Mouse (Mus musculus): Measurements from ENCODE around the gene Pafah1b2. TPM values are rescaled to one million over a fixed set of nuclear protein-coding genes. Genes with fewer than 3 reads are reported as not detected.

The Pafah1b2 gene
- total RNA-seq (2021) (100 to 1,000 TPM; 154 to 167 TPM), polyA plus RNA-seq (2012; rRNA removed) (57.5 and 96.7 TPM in 2 replicates)
- long read RNA-seq, full-length matches to known transcripts, result 108 of 122 reads
- long read RNA-seq, partial matches to known transcripts, result 1 of 122 reads
- long read RNA-seq, other reads (novel, unspliced or antisense), result 13 of 122 reads

DNA sequence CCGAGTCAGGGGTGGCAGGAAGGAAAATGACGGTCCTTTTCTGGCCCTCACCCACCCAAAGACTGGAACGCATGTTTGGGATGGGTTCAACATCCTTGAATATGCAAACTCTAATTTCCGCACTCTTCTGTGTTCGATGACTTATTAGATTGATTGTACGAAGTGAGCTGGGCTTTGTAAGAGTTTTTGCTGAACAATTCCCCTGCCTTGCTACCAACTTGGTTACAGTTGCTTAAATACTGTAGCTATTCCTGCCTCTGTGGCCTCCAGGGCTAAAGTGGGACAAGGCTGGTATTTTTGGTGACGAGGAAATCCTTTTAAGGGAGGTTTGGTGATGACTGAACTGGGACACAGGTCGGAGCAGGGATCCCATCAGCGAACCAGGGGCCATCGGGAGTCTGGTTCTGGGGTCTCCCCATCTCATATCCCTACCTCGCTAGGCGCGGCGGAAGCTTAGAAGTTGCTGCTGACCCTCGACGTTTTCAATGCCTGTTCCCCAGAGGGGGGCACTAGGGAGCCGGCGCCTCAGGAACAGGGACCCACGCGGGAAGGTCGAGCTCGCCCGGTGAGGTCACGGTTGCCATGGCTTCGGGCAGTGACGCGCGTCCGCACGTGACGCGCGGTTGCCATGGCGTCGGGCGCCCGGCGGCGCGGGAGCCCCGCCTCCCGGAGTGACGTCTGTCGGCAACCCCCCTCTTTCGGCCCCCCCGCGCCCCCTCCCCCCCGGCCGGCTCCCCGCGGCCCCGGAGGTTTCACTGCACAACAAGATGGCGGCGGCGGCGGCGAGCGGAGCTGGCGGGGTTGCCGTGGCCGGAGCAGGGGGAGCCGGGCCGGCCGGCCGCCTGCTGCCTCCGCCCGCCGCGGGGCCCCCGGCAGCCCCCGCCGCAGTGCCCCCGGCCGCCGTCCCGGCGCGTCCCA is at the start of gene Pafah1b2, which contains the start of gene Sik3:
Gene Pafah1b2, minus strand, starts transcription at position 600 of the 918 bp plus-strand sequence.
Gene Sik3, plus strand, starts transcription at position 730 of the 918 bp plus-strand sequence.
- peak; percentile 98 for DNase-seq

DNA sequence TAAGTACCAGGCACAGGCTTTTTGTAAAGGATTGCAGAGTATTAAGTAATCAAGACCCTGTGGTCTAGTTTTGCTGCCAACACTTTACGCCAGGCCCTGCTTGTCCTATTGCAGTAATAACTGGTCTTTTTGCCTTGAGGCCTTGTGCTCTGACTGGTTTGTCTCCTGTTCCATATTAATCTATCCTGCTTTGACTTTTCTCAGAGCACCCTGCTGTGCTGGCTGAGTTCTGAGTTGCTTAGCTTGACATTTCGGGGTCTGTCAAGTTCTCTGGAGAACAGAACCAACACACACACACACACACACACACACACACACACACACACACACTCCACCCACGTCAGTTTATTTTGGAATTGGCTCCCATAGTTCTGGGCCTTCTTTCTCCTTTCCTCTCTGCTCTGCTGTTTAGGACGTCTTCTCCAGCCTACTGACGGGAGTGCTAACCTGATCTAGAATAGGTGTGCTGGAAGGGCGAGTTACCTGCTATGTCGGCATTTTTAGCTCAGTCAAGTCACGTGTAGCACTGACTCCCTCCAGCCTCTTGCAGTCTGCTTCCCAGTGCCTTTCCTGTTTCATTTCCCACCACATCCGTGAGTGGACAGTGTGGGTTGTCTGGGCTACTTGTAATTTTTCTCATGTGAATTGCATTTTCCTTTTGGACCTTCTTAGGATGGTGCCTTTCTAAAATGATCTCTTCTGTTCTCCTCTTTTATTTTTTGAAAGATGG is 49.4 kb upstream of the Pafah1b2 start:
- DNase-seq, result peak; percentile 67

DNA sequence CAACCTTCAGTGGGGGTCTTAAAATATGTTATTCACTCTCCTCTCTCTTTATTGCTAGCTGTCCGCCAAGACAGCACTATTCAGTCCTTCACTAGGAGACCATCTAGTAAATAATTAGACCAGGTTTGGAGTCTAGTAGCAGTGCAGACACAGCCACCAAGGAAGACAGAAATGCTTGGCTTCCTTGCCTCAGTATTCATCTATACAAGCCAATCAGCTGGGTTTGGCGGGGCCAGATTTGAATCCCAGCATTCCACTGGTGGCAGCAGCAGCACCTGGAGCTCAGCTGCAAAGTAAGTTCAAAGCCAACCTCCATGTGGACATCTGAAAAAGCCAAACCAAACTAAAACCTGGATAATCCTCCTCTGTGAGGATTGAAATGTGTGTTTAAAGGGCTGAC is 47.8 kb upstream of the Pafah1b2 start:
- DNase-seq, result no peak

DNA sequence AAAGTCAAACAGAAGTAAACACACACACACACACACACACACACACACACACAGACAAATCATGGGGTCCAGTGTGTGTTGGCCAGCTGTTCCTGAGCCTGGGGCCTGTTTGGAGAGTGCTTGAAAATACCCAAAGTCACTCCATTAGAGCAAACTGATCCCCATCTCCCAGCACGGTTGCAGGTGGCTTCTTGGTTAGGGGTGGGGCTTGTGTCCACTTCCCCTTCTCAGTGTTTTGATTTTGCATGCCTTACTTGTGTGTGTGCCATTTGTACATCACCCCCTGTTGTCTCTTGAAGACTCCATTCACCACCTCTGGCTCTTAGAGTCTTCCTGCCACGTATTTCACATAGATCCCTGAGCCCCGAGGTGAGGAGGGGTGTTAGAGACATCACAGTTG is 45.6 kb upstream of the Pafah1b2 start:
- DNase-seq, result no peak

DNA sequence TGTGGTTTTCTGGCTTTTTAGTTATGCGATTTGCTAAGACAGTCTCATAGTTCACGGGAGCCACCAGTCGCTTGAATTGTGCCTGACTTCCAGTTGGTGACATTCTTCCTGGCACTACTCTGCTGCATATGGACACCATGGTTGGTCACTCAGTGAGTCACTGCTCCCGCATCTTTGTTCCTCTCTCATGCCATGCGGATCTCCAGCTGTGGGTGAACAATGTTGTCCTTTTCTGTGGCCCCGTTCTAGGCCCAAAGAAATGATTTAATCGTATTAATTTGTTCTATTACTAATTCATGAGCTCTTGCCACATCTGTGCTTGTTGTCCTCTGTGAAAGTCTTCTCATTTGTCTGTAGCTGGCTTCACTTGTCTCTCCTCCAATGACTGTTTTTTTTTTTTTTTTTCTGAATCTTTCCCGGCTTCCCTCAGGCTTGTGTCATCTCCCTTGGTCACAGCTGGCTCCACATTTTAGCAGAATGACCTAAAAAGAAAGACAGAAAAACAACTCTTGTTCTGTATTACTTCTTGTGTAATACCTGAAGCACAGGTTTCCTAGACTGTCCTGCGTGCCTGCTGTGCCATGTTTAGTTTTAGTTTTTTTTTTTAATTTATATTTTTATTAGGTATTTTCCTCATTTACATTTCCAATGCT is 40.6 kb upstream of the Pafah1b2 start:
- DNase-seq, result peak; percentile 41

DNA sequence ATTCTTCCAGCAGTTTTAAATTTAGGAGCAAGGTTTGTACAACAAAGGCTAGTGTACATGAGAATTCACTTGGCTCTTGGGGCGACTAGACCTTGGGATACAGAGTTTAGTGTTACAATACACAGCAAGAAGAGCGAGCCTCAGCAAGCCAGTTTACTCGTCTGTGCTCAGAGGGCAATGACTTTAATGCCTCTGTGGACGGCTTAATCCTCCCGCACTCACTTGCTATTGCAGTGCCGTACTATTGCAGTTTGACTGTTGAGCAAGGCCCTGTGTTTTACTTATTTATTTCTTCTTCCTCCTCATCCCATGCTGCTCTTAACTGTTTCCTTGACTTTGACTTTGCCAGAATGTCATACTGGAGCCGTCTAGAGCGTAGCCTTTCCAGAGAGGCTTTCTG is 37.7 kb upstream of the Pafah1b2 start:
- no peak for DNase-seq

DNA sequence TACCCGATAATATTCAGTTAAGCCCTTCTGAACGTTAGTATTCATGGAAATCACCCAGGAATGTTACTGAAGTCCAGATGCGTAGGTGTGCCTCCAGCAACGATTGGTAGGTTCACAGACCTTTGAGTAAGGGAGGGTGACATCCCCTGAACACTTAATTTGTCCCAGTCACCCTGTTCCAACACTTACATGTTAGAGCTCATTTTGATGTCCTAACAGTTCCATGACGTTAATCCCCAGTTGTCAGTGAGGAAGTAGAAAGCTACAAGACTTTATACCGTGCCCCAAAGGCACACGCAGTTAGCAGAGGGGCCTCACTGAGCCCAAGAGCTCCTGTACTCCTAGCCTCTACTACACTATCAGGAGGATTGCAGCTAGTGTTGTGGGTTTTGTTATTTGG is 37.0 kb upstream of the Pafah1b2 start:
- no peak for DNase-seq

DNA sequence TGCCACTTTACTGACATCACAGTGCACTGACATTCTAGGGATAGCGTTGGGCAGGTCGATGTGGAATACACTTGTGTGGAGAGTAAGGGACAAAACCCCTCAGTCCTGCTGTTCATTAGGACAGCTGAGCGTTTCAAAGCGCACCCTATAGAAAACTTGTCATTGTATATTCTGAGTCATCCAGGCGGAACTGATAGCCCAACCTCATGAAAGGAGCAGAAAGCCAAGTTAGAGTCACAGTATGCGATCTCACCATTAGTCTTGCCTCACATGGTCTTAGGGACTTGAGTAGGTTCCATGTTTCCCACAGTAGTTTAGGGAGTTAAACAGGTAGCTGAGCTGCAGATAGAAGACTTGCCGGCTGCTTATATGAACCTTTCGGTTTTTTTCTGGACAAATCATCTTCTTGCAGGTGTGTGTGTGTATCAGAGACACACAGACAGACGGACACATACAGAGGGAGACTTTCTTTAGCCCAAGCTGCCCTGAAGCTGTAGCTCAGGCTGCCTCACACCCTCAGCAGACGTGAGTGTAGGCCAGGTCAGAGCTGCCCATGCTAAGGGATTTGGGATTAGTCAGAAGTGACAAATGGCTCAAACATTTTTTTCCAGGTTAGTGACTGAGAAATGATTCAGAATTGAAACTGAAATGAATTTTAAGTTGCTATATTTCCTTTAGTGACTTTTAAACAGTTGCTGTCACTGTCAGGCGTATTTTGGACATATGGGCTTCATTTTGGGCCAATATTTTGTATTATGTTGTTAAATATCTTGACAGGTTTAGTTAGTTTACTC is 34.4 kb upstream of the Pafah1b2 start:
- no peak for DNase-seq

DNA sequence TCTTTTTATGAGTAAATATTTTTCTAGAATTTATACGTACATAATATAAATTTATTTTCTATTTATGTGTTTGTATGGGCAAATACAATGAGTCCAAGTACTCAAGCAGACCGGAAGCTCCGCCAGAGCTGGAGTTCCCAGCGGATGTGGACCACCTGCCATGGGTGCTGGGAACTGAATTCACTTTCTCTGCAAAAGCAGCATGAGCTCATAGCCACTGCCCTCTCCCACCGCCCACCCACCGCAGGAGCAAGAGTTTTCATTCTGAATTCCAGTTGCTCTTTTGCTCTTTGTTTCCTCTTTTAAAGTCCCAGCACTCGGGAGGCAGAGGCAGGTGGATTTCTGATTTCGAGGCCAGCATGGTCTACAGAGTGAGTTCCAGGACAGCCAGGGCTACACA is 31.1 kb upstream of the Pafah1b2 start:
- no peak for DNase-seq

DNA sequence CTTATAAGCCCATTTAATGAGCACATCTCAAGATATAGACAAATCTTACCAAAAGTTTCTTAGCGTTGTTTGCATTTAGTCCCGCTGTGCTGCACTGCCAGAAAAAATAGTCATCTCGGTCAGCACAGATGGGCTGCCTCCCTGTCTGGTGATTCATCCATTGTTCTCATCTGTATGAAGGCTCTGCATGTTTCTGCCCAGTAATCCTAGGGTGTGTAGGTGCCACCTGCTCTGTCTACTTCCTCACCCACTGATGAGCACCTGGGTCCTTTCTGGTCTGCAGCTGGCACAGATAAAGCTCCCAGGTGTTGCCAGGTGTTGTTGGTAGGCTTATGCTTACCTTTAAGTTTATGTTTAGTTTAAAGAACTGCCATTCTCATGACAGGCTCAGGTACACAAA is 29.9 kb upstream of the Pafah1b2 start:
- no peak for DNase-seq

DNA sequence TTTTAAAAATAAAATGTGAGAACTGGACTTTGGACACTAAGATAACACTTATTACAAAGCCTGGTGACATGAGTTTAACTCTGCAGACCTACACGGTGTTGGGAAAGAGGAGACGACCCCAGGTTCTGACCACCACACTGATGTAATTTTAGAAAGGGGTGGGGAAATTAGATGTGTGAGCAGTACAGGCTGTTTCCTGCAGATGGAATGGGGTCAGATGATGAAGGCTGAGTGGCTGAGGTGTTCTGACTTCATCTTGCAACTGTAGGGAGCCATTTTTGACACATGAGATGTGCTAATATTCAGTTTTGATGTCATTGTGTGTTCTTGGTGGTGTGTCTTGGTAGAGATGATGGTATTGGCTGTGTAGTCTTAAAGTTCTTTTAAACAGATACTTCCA is 28.7 kb upstream of the Pafah1b2 start:
- no peak for DNase-seq

DNA sequence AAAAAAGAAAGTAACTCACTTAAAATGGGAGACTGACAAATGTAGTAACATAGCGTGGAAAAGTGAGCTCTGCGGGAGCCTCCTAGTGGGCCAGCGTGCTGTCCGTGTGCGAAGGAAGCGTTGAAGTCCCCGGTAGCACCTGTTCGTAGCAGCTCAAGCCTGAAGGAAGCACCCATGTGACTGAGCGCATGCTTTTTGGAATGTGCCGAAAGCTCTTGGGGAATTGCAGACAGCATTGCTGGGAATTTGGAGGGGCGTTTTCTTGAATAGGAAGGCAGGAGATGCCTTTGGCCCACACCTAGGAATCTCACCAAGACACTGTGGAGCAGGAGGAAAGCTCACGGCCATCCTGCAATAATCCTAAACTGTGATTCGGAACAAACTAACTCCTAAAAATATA is 26.3 kb upstream of the Pafah1b2 start:
- DNase-seq, result no peak

DNA sequence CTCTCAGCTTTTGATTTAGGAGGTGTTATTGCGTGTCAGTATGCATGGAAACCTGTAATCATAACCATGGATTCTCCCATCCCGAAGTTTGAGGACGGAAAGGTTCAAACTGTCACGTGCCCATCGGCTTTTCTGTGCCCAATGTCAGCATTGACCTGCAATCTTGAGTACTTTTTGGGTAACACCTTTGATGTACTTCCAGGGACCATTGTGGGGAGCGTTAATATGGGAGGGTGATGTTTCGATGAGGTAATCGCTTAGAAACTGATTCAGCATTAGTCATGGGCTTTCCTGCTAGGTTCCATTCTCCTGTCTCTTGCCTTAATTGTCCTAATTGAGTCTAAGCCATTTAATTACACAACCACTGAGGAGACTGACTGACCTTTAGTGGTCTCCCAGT is 24.4 kb upstream of the Pafah1b2 start:
- DNase-seq, result no peak

DNA sequence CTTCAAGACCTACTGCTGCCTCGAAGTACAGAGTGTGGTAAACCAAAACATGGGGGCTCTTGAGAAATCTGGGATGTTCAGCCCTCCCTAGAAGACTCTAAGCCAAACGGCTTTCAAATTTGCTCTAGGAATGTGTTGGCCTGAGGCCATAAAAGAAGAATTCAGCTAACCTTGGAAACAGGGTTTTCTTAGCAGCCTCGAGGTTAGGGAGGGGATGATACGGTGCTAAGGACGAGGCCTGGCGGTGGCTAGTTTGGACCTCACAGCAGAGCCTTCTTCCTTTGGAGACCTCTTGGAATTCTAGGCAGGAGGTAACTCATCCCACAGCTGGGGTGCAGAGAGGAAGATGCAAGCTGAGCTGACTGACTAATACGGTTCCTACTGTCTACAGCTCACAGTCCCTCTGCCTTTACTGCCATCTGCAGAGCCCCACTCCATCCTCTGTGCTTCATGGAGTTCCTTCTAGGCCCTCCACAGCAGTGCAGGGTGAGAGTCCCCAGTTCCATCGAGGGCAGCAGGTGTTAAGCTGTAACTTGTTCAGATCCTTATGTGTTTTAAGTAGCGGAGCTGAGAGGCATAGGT is 22.9 kb upstream of the Pafah1b2 start:
- no peak for DNase-seq

DNA sequence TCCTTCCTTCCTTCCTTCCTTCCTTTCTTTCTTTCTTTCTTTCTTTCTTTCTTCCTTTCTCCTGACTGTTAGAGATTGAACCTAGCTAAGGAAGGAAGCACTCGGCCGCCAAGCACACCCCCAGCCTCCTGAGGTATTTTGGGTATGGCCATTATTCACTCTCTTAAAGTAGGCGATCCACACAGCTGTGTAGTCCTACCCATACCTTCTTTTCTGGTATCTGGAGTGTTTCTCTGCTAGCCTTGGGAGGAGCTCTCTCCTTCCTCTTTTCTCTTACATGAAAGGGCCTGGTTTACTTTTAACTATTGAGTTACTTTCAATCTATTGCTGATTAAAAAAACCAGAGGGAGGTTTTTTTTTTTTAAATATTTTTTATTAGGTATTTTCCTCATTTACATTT is 21.4 kb upstream of the Pafah1b2 start:
- no peak for DNase-seq

DNA sequence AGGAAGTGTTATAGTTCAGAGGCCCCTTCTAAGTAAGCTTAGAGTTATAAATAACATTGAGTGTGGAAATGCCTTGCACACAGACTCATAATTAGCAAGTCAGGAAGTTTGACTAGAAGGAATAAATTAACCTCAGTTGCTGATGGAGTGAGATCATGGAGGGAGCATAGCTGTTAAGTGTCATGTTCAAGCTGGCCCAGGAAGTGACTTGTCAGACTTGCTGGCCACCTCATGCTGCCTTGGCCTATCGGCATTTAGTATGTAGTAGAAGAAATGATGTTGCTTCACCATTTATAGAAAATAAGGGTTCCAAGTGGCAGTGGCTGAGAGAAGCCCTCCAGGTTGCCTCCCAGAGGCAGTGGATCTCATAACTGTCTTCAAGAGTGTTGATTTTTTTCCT is 20.6 kb upstream of the Pafah1b2 start:
- DNase-seq, result no peak

DNA sequence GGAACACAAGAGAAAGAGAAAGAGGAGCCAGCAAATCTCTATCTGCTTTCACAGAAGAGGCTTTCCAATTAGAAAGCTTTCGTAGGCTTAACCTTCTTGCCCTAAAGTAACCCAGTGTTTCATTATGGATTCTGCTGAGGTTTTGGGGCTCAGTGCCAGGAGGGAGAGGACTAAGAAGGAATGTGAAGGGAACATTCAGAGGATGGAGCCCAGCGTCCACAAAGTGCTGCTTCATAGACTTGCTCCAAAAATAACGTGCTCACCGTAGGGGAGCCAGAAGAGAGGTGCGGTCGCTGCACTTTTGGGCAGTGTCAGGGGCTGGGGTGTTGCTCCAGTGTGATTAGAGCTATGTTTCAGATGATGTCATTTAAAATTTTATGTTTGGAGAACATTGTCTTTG is 19.7 kb upstream of the Pafah1b2 start:
- DNase-seq, result no peak

DNA sequence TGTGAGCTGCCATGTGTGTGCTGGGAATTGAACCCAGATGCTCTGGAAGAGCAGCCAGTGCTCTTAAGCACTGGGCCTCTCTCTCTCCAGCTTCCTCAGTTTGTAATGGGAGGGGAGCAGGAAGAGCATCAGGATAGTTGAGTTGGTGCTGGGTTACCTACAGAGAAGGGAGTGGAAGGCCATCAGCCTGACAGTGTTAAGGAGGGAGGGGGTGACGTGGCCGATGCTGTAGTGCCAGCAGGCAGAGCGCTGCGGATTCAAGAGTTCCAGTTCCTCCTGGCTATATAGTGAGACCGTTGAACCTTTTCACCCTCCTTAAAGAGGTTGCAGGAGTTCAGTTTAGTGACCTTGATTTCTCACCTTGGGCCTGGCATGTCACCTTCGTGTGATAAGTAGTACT is 18.5 kb upstream of the Pafah1b2 start:
- no peak for DNase-seq

DNA sequence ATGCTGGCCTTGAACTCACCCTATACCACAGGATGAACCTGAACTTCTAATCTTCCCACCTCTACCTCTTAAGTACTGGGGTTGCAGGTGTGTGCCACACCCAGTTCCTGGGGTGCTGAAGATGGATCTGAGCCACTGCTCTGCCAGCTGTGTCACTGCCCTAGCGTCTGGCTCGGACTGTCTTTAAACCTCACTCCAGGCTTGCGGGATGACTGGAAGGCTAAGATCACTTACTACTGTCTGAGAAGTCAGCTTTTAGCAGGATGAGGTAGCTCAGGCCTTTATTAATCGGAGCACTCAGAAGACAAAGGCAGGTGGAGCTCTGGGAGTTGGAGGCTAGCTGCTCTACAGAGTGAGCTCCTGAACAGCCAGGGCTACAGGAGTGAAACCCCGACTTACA is 17.7 kb upstream of the Pafah1b2 start:
- DNase-seq, result no peak

DNA sequence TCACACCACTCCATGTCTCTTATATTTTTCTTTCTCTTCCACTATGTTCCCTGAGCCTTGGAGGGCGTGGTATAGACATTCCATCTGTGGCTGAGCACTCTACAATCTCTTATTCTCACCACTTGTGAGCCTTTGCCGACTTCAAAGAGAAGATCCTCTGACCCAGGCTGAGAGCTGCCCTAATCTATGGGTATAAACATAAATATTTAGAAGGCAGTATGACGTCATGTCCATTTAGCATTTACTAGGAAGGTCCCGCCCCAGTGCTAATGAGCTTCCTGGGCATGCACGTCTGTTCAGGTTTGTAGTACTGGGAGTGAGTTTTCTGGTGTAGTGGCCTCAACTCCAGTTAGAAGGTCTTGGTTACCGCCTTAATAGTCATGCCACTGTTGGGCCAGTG is 17.0 kb upstream of the Pafah1b2 start:
- DNase-seq, result no peak

DNA sequence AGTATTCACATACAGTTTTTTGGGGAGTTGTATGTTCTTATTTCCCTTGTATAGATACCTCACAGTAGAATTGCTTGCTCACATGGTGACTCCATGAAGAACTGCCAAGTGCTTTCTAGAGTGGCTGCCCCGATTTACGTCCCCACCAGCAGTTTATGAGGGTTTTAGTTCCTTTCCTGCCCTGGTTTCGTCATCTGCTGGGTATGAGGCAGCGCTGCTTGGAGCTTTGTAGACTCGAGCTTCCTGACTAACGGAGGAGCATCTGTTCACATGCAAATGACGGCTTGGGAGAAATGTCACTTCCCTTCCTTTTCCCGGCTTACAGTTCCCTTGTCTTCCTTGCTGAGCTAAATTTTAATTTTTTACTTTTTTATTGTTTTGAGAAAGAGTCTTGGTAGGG is 15.5 kb upstream of the Pafah1b2 start:
- DNase-seq, result no peak
